In the genomic region with DNA sequence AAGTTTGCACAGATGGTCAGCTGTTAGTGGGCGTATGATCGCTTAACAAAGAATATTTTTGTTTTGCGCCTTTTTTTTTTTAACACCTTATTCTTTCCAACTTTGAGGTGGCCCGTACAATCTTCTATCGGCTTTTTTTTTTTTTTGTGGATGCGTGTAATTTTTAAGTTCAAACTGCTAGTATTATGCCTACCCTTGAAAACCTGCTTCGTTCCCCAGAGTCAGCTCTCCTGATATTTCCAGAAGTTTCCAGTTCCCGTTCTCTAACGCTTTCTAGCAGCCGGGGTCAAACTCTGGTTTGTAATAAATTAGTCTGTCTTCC, we compare ENCODE assay signal across 8 mouse cellular contexts. TPM values are rescaled to one million over a fixed set of nuclear protein-coding genes. Genes with fewer than 3 reads are reported as not detected.
A peak's percentile ranks its signal among the peaks of the same experiment; 100 is the strongest.
DNase-seq lines count a peak whose midpoint lies in the region; ATAC-seq and TF ChIP-seq lines count a peak whose summit lies in the region.

No protein-coding gene starts in this region.

- H3ac ChIP-seq in myocyte (ENCODE audit: control insufficient read depth, insufficient read length) = no peak overlapping the region

- DNase-seq in liver, adult 2 months (ENCODE audit: extremely low read depth, low read depth, low spot score) = no peak
- DNase-seq in liver = no peak
- DNase-seq in intestine, embryonic 14.5 days (ENCODE audit: low spot score) = no peak
- no peak for DNase-seq in thymus, postnatal 14 days
- no peak for DNase-seq in ovary, postnatal 14 days (ENCODE audit: low spot score)
- DNase-seq in gastrocnemius, adult 8-10 months (ENCODE audit: low spot score in 2 of 2) = no peak

- no peak for TF ChIP-seq POLR2A in liver, adult 2 months (IDR thresholded peaks at IDR 0.05; ENCODE audit: extremely low read depth, insufficient read depth, low read length)
- TF ChIP-seq POLR2A in myocyte (IDR thresholded peaks at IDR 0.05; ENCODE audit: insufficient read length, low read depth) = no peak

- under 1% methylated on average over 10 of the region's 10 CpGs for WGBS in liver, adult 2 months
- WGBS in embryonic facial prominence, embryonic 12.5 days = 0% methylated on average over 10 of the region's 10 CpGs
- WGBS in intestine, embryonic 14.5 days = under 1% methylated on average over 10 of the region's 10 CpGs

- H3K4me1 ChIP-seq in liver, adult 2 months (ENCODE audit: control insufficient read depth, insufficient read depth, low read length) = peaks cover 6% of the 10 kb centered on the region
- H3K4me1 ChIP-seq in embryonic facial prominence, embryonic 12.5 days = peaks cover 8% of the 10 kb centered on the region; the same call in 1 of the 2 replicates
- H3K4me1 ChIP-seq in intestine, embryonic 14.5 days (replicated peaks; ENCODE audit: control insufficient read depth, insufficient read depth, low read length) = peaks cover 11% of the 10 kb centered on the region

- peak overlapping the region; percentile 67 for H3K4me2 ChIP-seq in embryonic facial prominence, embryonic 12.5 days (replicated peaks)
- peak overlapping the region; percentile 72 for H3K4me2 ChIP-seq in intestine, embryonic 14.5 days (ENCODE audit: low read length)
- H3K4me2 ChIP-seq in myocyte (ENCODE audit: low read depth) = peak overlapping the region; percentile 99

- peak overlapping the region; percentile 38 for H3K9ac ChIP-seq in liver, adult 2 months (ENCODE audit: low read depth, low read length)
- peak overlapping the region; percentile 86; the same call in 1 of the 2 replicates for H3K9ac ChIP-seq in embryonic facial prominence, embryonic 12.5 days
- H3K9ac ChIP-seq in intestine, embryonic 14.5 days (ENCODE audit: low read length) = peak overlapping the region; percentile 85

- peak overlapping the region; percentile 61 for H3K27ac ChIP-seq in liver, adult 2 months (replicated peaks; ENCODE audit: insufficient read depth, low read depth, low read length)
- peak overlapping the region; percentile 97 for H3K27ac ChIP-seq in embryonic facial prominence, embryonic 12.5 days
- H3K27ac ChIP-seq in intestine, embryonic 14.5 days (ENCODE audit: low read depth) = peak overlapping the region; percentile 96

- H3K79me2 ChIP-seq in liver, adult 2 months (ENCODE audit: control insufficient read depth, insufficient read depth, low read length) = no peaks in the 10 kb centered on the region
- no peaks in the 10 kb centered on the region for H3K79me2 ChIP-seq in myocyte (ENCODE audit: control insufficient read depth, insufficient read depth)

- no peak for TF ChIP-seq CTCF in liver, adult 2 months (IDR thresholded peaks at IDR 0.05; ENCODE audit: low read depth, low read length)

- no peaks in the 10 kb centered on the region for H3K27me3 ChIP-seq in liver, adult 2 months (ENCODE audit: control insufficient read depth, insufficient read depth, low read length)
- H3K27me3 ChIP-seq in embryonic facial prominence, embryonic 12.5 days = no peaks in the 10 kb centered on the region
- no peaks in the 10 kb centered on the region for H3K27me3 ChIP-seq in intestine, embryonic 14.5 days (replicated peaks; ENCODE audit: control insufficient read depth, insufficient read depth, low read length)
- H3K27me3 ChIP-seq in myocyte (ENCODE audit: control insufficient read depth, insufficient read depth, insufficient read length) = no peaks in the 10 kb centered on the region

- no peaks in the 10 kb centered on the region for H3K9me3 ChIP-seq in embryonic facial prominence, embryonic 12.5 days
- no peaks in the 10 kb centered on the region for H3K9me3 ChIP-seq in intestine, embryonic 14.5 days (ENCODE audit: control insufficient read depth, low read length)

- H3K4me3 ChIP-seq in liver, adult 2 months (ENCODE audit: insufficient read depth, low read depth, low read length) = peak overlapping the region; percentile 39
- peak overlapping the region; percentile 88 for H3K4me3 ChIP-seq in embryonic facial prominence, embryonic 12.5 days
- peak overlapping the region; percentile 85 for H3K4me3 ChIP-seq in intestine, embryonic 14.5 days (ENCODE audit: low read depth, low read length)
- H3K4me3 ChIP-seq in myocyte = peak overlapping the region; percentile 45

- peaks cover 4% of the 10 kb centered on the region for H3K36me3 ChIP-seq in liver, adult 2 months (ENCODE audit: control insufficient read depth, insufficient read depth, low read length)
- no peaks in the 10 kb centered on the region; the same call in 1 of the 2 replicates for H3K36me3 ChIP-seq in embryonic facial prominence, embryonic 12.5 days
- H3K36me3 ChIP-seq in intestine, embryonic 14.5 days (ENCODE audit: control insufficient read depth, insufficient read depth, low read length) = peaks cover 2% of the 10 kb centered on the region; the same call in 1 of the 2 replicates
- H3K36me3 ChIP-seq in myocyte (ENCODE audit: control insufficient read depth, insufficient read depth) = no peaks in the 10 kb centered on the region

- ATAC-seq in embryonic facial prominence, embryonic 12.5 days (ENCODE audit: insufficient number of reproducible peaks, insufficient read depth, low FRiP score, low TSS enrichment) = no peak
- no peak for ATAC-seq in intestine, embryonic 14.5 days (replicated peaks; ENCODE audit: low FRiP score, low TSS enrichment, low read depth)

TF ChIP-seq in myocyte, 11 proteins besides CTCF, POLR2A, EP300 and RAD21:
- no peak for TF ChIP-seq MAX (IDR thresholded peaks at IDR 0.05; ENCODE audit: low read depth)
- TF ChIP-seq SRF (IDR thresholded peaks at IDR 0.05; ENCODE audit: control insufficient read depth, insufficient read length, low read depth) = no peak
- TF ChIP-seq MYOD1 (IDR thresholded peaks at IDR 0.05; ENCODE audit: control insufficient read depth in 1 of 3, insufficient read length in 2 of 3, low read depth in 2 of 3) = no peak
- no peak for TF ChIP-seq CEBPB (IDR thresholded peaks at IDR 0.05; ENCODE audit: insufficient read depth, poor library complexity, severe bottlenecking)
- TF ChIP-seq REST (IDR thresholded peaks at IDR 0.05; ENCODE audit: insufficient read depth, insufficient read length) = no peak
- TF ChIP-seq POLR2AphosphoS2 (IDR thresholded peaks at IDR 0.05; ENCODE audit: insufficient read length, low read depth) = no peak
- TF ChIP-seq TCF12 (IDR thresholded peaks at IDR 0.05; ENCODE audit: insufficient read depth, poor library complexity, severe bottlenecking) = no peak
- no peak for TF ChIP-seq MYOG (IDR thresholded peaks at IDR 0.05; ENCODE audit: control insufficient read depth in 1 of 3, insufficient read depth in 1 of 3, insufficient read length in 2 of 3, low read depth in 2 of 3)

RNA-seq across cellular contexts. Expression of a gene that starts 1.0 kb away (rescaled TPM):
- total RNA-seq in liver, adult 2 months (2014; rRNA removed) = 3.5 and 5.1 TPM in 2 replicates
- polyA plus RNA-seq in liver, adult 2 months (2012; rRNA removed) = 7.0 and 9.0 TPM in 2 replicates
- polyA plus RNA-seq in embryonic facial prominence, embryonic 12.5 days (2016; fragmentation: Nextera tagmentation; extraction: Ambion mirVana) = 14.9 and 15.9 TPM in 2 replicates
- polyA plus RNA-seq in intestine, embryonic 14.5 days (2014; fragmentation: Nextera tagmentation; extraction: Ambion mirVana) = 9.6 and 10.0 TPM in 2 replicates
- polyA plus RNA-seq in myocyte (2012; fragmentation: generic; extraction: Trizol) = 5.3 TPM
- total RNA-seq in gastrocnemius, adult 8-10 months (2022) = 10 to 100 TPM in 3 of 4 experiments, 1 to 10 TPM in 1; 8.3 to 16.7 (median 12.6) TPM
